Mouse (Mus musculus) embryonic facial prominence, embryonic 14.5 days (tissue): ENCODE measurements around the gene Lrrc74b. TPM values are rescaled to one million over a fixed set of nuclear protein-coding genes. Genes with fewer than 3 reads are reported as not detected.
"Not testable (repeated sequence)": the region's sequence is repeated elsewhere in the genome, so short reads cannot be mapped to it uniquely, and the experiment has no call there.

ENCODE experiments used
- ATAC-seq: fragments of 200-750 bp; cut with Nextera tagmentation; 2 replicates; pipeline ENCODE4 v1.8.0; 2017; ENCODE audit warnings: low read depth, moderate number of reproducible peaks, moderate TSS enrichment
- DNase-seq: peaks from one replicate; pipeline ENCODE4 v3.0.0-alpha.2; 2015; ENCODE audit warnings: low spot score
- H3K27ac ChIP-seq: fragments of 300-500 bp; sonication (generic); replicated peaks from 2 replicates; pipeline ENCODE4 v1.5.1; 2014; ENCODE audit warnings: low read depth, mild to moderate bottlenecking, low read length, moderate library complexity
- H3K27me3 ChIP-seq: fragments of 300-500 bp; sonication (generic); replicated peaks from 2 replicates; pipeline ENCODE4 v1.6.1; 2014; ENCODE audit warnings: low read length; ENCODE audit not compliant: control insufficient read depth, insufficient read depth
- H3K36me3 ChIP-seq: fragments of 300-500 bp; sonication (generic); 2 replicates; pipeline ENCODE4 v1.6.1; 2014; ENCODE audit warnings: low read length, mixed read lengths; ENCODE audit not compliant: control insufficient read depth, insufficient read depth
- H3K4me1 ChIP-seq: fragments of 300-500 bp; sonication (generic); 2 replicates; pipeline ENCODE4 v1.6.1; 2014; ENCODE audit warnings: antibody characterized with exemption, low read length; ENCODE audit not compliant: control insufficient read depth, insufficient read depth
- H3K4me2 ChIP-seq: fragments of 300-500 bp; sonication (generic); 2 replicates; pipeline ENCODE4 v1.6.1; 2014; ENCODE audit warnings: low read depth, mild to moderate bottlenecking, low read length, moderate library complexity, mixed read lengths
- H3K4me3 ChIP-seq: fragments of 300-500 bp; sonication (generic); 2 replicates; pipeline ENCODE4 v1.5.1; 2014; ENCODE audit warnings: low read depth, mild to moderate bottlenecking, low read length
- H3K9ac ChIP-seq: fragments of 300-500 bp; sonication (generic); 2 replicates; pipeline ENCODE4 v1.6.1; 2014; ENCODE audit warnings: low read depth, mild to moderate bottlenecking, low read length, moderate library complexity, mixed read lengths
- H3K9me3 ChIP-seq: fragments of 300-500 bp; sonication (generic); 2 replicates; pipeline ENCODE4 v1.6.1; 2016; ENCODE audit warnings: low read length; ENCODE audit not compliant: control insufficient read depth
- WGBS: fragments of 180-500 bp; shearing (Covaris S2); extraction: QIAGEN DNeasy Blood & Tissue Kit; methylation state at CpG from one replicate; pipeline ENCODE4 v1.1.7; 2014; 5-methylcytosine and 5-hydroxymethylcytosine counted together
- polyA plus RNA-seq: library from polyadenylated mRNA; unstranded; fragments of >200 nt; fragmentation: Nextera tagmentation; extraction: Ambion mirVana; gene quantifications from 2 replicates; pipeline ENCODE4 v1.2.1, GENCODE M21; 2014

The Lrrc74b gene
- polyA plus RNA-seq, 1 experiment from 2014 or later, result 1.8 TPM

- H3K4me3 ChIP-seq, result no peak overlapping the region
- no peak overlapping the region for H3K9ac ChIP-seq
- 91% methylated on average over 11 of the region's 11 CpGs for WGBS
- DNase-seq (no peak), ATAC-seq (no peak)
- H3K36me3 ChIP-seq, result peaks cover 99% of the 10 kb centered on the region
- no peaks in the 10 kb centered on the region for H3K9me3 ChIP-seq
- no peaks in the 10 kb centered on the region for H3K4me1 ChIP-seq
- no peaks in the 10 kb centered on the region for H3K27me3 ChIP-seq
- no peak overlapping the region for H3K4me2 ChIP-seq
- H3K27ac ChIP-seq, result no peak overlapping the region
These were observed 36.9 kb downstream of the Lrrc74b start for GRCm38 (mm10) chr16:17524156-17524555.

GRCm38 (mm10) chr16:17518910-17519309 lies 42.1 kb downstream of the Lrrc74b start:
- Histone ChIP-seq H3K4me2 (no peak overlapping the region), H3K9me3 (no peaks in the 10 kb centered on the region), H3K27ac (no peak overlapping the region), H3K4me3 (no peak overlapping the region), H3K4me1 (no peaks in the 10 kb centered on the region), H3K9ac (no peak overlapping the region), H3K27me3 (no peaks in the 10 kb centered on the region), H3K36me3 (peaks cover 92% of the 10 kb centered on the region)
- WGBS, result 71% methylated on average over 2 of the region's 2 CpGs
- DNase-seq (no peak), ATAC-seq (no peak)

DNA sequence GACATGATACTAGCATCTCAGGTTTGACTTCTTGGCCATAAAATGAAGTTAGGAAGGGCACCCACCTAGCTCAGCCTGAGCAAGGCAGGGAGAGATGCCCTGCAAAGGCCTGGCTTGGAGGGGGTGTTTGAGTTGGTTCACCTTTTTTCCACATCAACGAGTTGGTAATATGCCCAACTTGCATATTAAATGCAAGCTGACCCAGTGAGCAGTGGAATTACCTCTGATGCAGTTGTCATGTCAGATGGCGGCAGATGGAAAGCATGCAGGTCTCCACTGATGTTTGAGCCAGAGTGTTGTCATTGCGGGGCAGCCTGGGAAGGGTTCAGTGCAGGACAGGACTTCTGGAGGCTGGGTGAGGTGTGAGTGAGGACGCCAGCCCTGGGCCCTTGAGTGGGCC lies 49.6 kb downstream of the Lrrc74b start:
- H3K27me3 ChIP-seq, result no peaks in the 10 kb centered on the region
- H3K36me3 ChIP-seq, result peaks cover 46% of the 10 kb centered on the region
- H3K27ac ChIP-seq, result no peak overlapping the region
- 98% methylated on average over 4 of the region's 4 CpGs for WGBS
- H3K4me3 ChIP-seq, result no peak overlapping the region
- H3K4me1 ChIP-seq, result peaks cover 10% of the 10 kb centered on the region
- H3K9me3 ChIP-seq, result no peaks in the 10 kb centered on the region
- ATAC-seq (no peak), DNase-seq (no peak)
- no peak overlapping the region for H3K9ac ChIP-seq
- H3K4me2 ChIP-seq, result no peak overlapping the region

DNA sequence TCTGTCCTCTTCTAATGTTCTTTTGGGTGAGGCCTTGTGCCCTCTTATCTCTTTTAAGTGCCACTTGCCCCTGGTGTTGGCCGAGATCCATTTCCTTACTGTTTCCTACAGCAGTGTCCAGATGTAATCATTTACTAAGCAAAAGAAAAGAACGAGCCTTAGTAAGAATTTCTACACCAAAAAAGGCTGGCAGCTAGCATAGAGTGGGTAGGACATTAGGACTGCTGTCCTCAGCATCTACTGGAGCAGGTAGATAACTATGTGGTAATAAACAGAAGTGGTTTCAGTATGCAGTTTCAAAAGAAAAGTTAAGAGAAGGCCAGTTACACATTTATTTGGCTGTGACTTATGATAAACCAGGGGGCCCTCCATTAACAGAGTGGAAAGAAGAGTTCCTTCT lies 50.4 kb downstream of the Lrrc74b start:
- 85% methylated on average over 2 of the region's 2 CpGs for WGBS
- H3K4me2 ChIP-seq, result no peak overlapping the region
- DNase-seq, result no peak

GRCm38 (mm10) chr16:17510143-17510542 lies 50.9 kb downstream of the Lrrc74b start:
- DNase-seq (no peak), ATAC-seq (no peak)
- Histone ChIP-seq H3K4me3 (peak overlapping the region; percentile 83; the same call in 1 of the 2 replicates), H3K27me3 (no peaks in the 10 kb centered on the region), H3K4me2 (peak overlapping the region; percentile 87; the same call in 1 of the 2 replicates), H3K4me1 (peaks cover 10% of the 10 kb centered on the region), H3K27ac (no peak overlapping the region), H3K36me3 (peaks cover 33% of the 10 kb centered on the region), H3K9me3 (no peaks in the 10 kb centered on the region), H3K9ac (peak overlapping the region; percentile 74; the same call in 1 of the 2 replicates)
- 93% methylated on average over 2 of the region's 2 CpGs for WGBS

More for the DNA sequence above, 50.4 kb downstream of the Lrrc74b start:
- Histone ChIP-seq H3K27me3 (no peaks in the 10 kb centered on the region), H3K9ac (no peak overlapping the region; the same call in 1 of the 2 replicates), H3K4me3 (no peak overlapping the region), H3K36me3 (peaks cover 38% of the 10 kb centered on the region), H3K4me1 (peaks cover 10% of the 10 kb centered on the region), H3K9me3 (no peaks in the 10 kb centered on the region), H3K27ac (no peak overlapping the region)
- no peak for ATAC-seq

DNA sequence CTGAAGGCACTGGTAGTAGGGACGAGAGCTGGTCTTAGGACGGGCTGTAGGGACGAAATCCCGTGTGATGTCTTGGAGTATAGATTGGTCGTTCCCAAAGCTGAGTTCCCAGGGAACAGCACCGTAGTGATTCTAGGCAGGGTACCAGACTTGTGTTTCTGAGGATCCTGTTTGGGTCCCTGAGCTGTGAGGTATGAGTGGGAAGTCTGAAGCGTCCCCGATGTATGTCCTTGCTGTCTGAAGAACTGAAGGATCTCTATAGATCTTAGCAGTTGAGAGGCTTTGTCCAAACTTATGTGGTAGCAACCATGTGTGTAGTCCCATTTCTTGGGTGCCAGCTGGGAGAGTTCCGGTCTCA lies 51.8 kb downstream of the Lrrc74b start:
- WGBS, result 13% methylated on average over 9 of the region's 9 CpGs
- H3K9me3 ChIP-seq, result no peaks in the 10 kb centered on the region
- DNase-seq (no peak), ATAC-seq (no peak; the same call in 1 of the 2 replicates)
- H3K27ac ChIP-seq, result peak overlapping the region; percentile 94
- peaks cover 10% of the 10 kb centered on the region for H3K4me1 ChIP-seq
- H3K36me3 ChIP-seq, result peaks cover 28% of the 10 kb centered on the region
- H3K4me3 ChIP-seq, result peak overlapping the region; percentile 83
- H3K9ac ChIP-seq, result peak overlapping the region; percentile 74
- H3K27me3 ChIP-seq, result no peaks in the 10 kb centered on the region
- H3K4me2 ChIP-seq, result peak overlapping the region; percentile 87

GRCm38 (mm10) chr16:17508546-17509239 lies 52.4 kb downstream of the Lrrc74b start, which contains the start of gene Lztr1:
TSS of gene Lztr1 (plus strand) at chr16:17508688.
- no peaks in the 10 kb centered on the region for H3K9me3 ChIP-seq
- no peaks in the 10 kb centered on the region for H3K27me3 ChIP-seq
- DNase-seq (peak; percentile 96), ATAC-seq (peak; percentile 98)
- peak within 1 kb of the TSS; percentile 74 for H3K9ac ChIP-seq
- peaks cover 10% of the 10 kb centered on the region for H3K4me1 ChIP-seq
- H3K4me3 ChIP-seq, result peak within 1 kb of the TSS; percentile 83
- peaks cover 25% of the 10 kb centered on the region for H3K36me3 ChIP-seq
- peak within 1 kb of the TSS; percentile 94 for H3K27ac ChIP-seq
- H3K4me2 ChIP-seq, result peak within 1 kb of the TSS; percentile 87
- WGBS, result under 1% methylated on average over 48 of the region's 50 CpGs

GRCm38 (mm10) chr16:17508031-17508430 lies 53.0 kb downstream of the Lrrc74b start:
- Histone ChIP-seq H3K36me3 (peaks cover 18% of the 10 kb centered on the region), H3K4me3 (peak overlapping the region; percentile 83), H3K4me1 (peaks cover 10% of the 10 kb centered on the region), H3K9ac (peak overlapping the region; percentile 74), H3K4me2 (peak overlapping the region; percentile 87), H3K27ac (peak overlapping the region; percentile 94)
- ATAC-seq, H3K9me3 ChIP-seq, DNase-seq, H3K27me3 ChIP-seq: not testable (repeated sequence)
- WGBS, result 27% methylated on average over 3 of the region's 3 CpGs
